Mouse (Mus musculus) liver, embryonic 14.5 days (tissue): Measurements from ENCODE around the gene Appl2. TPM values are rescaled to one million over a fixed set of nuclear protein-coding genes. Genes with fewer than 3 reads are reported as not detected.

Experiments
- ATAC-seq: fragments of 200-750 bp; cut with Nextera tagmentation; 2 replicates; pipeline ENCODE4 v1.8.0; 2017; ENCODE audit warnings: moderate number of reproducible peaks, mild to moderate bottlenecking, moderate library complexity; ENCODE audit not compliant: insufficient read depth
- DNase-seq, 3 experiments: peaks; one replicate each; pipeline ENCODE4 v3.0.0-alpha.2; 2012 to 2013; ENCODE audit warnings: low read depth in 3 of 3, low spot score in 3 of 3
- H3K27ac ChIP-seq: fragments of 300-500 bp; sonication (generic); 2 replicates; pipeline ENCODE4 v1.5.1; 2014; ENCODE audit warnings: moderate library complexity, mild to moderate bottlenecking, control low read depth, inconsistent platforms
- H3K27me3 ChIP-seq: fragments of 300-500 bp; sonication (generic); 2 replicates; pipeline ENCODE4 v1.6.1; 2014; ENCODE audit warnings: mild to moderate bottlenecking, low read length, moderate library complexity; ENCODE audit not compliant: control insufficient read depth, insufficient read depth
- H3K36me3 ChIP-seq: fragments of 300-500 bp; sonication (generic); replicated peaks from 2 replicates; pipeline ENCODE4 v1.6.1; 2014; ENCODE audit warnings: low read depth; ENCODE audit not compliant: control insufficient read depth, insufficient read depth
- H3K4me1 ChIP-seq, 2 experiments: fragments of 200-500 bp in 1 of 2; fragments of 300-500 bp in 1 of 2; sonication (generic) in 1 of 2; replicated peaks; 2 replicates each; pipeline ENCODE4 v1.6.1; 2012 to 2014; ENCODE audit warnings: antibody characterized with exemption in 1 of 2, inconsistent platforms in 1 of 2, low read length in 1 of 2; ENCODE audit not compliant: control insufficient read depth in 2 of 2, insufficient read depth in 2 of 2
- H3K4me2 ChIP-seq: fragments of 300-500 bp; sonication (generic); 2 replicates; pipeline ENCODE4 v1.6.1; 2014; ENCODE audit warnings: low read depth, mild to moderate bottlenecking, control low read depth, moderate library complexity
- H3K4me3 ChIP-seq, 2 experiments: fragments of 200-500 bp in 1 of 2; fragments of 300-500 bp in 1 of 2; sonication (generic) in 1 of 2; 2 replicates each; pipeline ENCODE4 v1.5.1; 2012 to 2014; ENCODE audit warnings: low read depth in 2 of 2, low read length in 2 of 2, mild to moderate bottlenecking in 2 of 2, control low read depth in 1 of 2, inconsistent platforms in 1 of 2, moderate library complexity in 1 of 2; ENCODE audit not compliant: insufficient read depth in 1 of 2
- H3K9ac ChIP-seq: fragments of 300-500 bp; sonication (generic); replicated peaks from 2 replicates; pipeline ENCODE4 v1.6.1; 2014; ENCODE audit warnings: mild to moderate bottlenecking, control low read depth, moderate library complexity
- H3K9me3 ChIP-seq: fragments of 300-500 bp; sonication (generic); 2 replicates; pipeline ENCODE4 v1.6.1; 2016; ENCODE audit warnings: low read length, mixed read lengths; ENCODE audit not compliant: control insufficient read depth
- CTCF ChIP-seq: IDR thresholded peaks from 2 replicates; pipeline ENCODE4 v1.5.1; 2016; ENCODE audit warnings: antibody characterized with exemption, low read depth, control low read depth
- EP300 ChIP-seq: IDR thresholded peaks from 2 replicates; pipeline ENCODE4 v1.6.1; 2016; ENCODE audit warnings: antibody characterized with exemption, low read depth
- WGBS: fragments of 180-500 bp; shearing (Covaris S2); extraction: QIAGEN DNeasy Blood & Tissue Kit; methylation state at CpG from one replicate; pipeline ENCODE4 v1.1.7; 2014; ENCODE audit not compliant: insufficient replicate concordance; 5-methylcytosine and 5-hydroxymethylcytosine counted together
- polyA plus RNA-seq, 2 experiments: library from polyadenylated mRNA; depleted of rRNA in 1 of 2; stranded (reverse) in 1 of 2; unstranded in 1 of 2; fragments of >200 nt; fragmentation: Nextera tagmentation in 1 of 2; extraction: Ambion mirVana in 1 of 2; gene quantifications; 2 replicates each; pipeline versions ENCODE4 v1.2.1 to v1.2.3; 2012 to 2014

Appl2 gene
- polyA plus RNA-seq, 2 experiments = 5.4 to 6.9 TPM

DNA sequence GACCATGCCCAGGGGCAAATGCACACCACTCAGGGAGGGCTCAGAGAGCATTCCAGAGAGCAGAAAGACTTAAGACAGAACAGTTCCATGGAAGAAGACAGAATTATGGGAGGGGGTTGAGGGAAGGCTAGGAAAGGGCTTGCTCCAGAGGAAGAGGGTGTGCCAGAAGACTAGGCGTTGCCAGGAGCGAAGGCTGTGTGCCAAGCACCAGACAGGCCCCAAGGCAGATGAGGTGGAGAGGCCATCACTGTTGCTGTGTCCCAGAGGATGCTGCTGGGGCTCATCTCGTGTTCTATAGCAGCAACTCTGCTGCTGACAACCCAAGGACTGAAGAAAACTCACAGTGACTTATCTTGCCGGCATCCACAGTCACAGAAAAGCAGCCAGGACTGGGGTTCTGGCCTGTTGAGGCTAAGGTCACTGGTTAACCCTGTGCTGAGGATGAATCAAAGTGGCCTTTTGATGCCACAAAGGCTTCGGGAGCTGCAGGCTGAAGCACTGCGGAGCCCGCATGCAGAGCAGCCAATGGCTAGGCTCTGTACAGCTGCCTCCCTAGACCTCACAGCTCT, 15.6 kb downstream of the Appl2 start:
- DNase-seq (no peak), ATAC-seq (no peak)
- no peak overlapping the region for H3K27ac ChIP-seq
- H3K4me2 ChIP-seq = no peak overlapping the region
- H3K4me1 ChIP-seq = peaks cover 0 to 14% of the 10 kb centered on the region in 2 experiments; a peak in 2 of 4 replicates
- H3K27me3 ChIP-seq = no peaks in the 10 kb centered on the region
- no peaks in the 10 kb centered on the region for H3K9me3 ChIP-seq
- no peak overlapping the region for H3K9ac ChIP-seq
- no peak for TF ChIP-seq CTCF
- TF ChIP-seq EP300 = no peak
- no peak overlapping the region for H3K4me3 ChIP-seq
- WGBS = 67% methylated on average over 7 of the region's 7 CpGs
- H3K36me3 ChIP-seq = no peaks in the 10 kb centered on the region

- no peak for ATAC-seq
- Histone ChIP-seq H3K4me3 (no peak overlapping the region), H3K27me3 (no peaks in the 10 kb centered on the region), H3K9me3 (no peaks in the 10 kb centered on the region), H3K9ac (no peak overlapping the region), H3K36me3 (no peaks in the 10 kb centered on the region), H3K27ac (no peak overlapping the region), H3K4me2 (no peak overlapping the region), H3K4me1 (peaks cover 0 to 14% of the 10 kb centered on the region in 2 experiments; a peak in 2 of 4 replicates)
- 50% methylated on average over 10 of the region's 10 CpGs for WGBS
- no peak for DNase-seq
- TF ChIP-seq EP300 (no peak), CTCF (no peak)
Measured at GRCm38 (mm10) chr10:83631775-83632174, 16.8 kb downstream of the Appl2 start.

DNA sequence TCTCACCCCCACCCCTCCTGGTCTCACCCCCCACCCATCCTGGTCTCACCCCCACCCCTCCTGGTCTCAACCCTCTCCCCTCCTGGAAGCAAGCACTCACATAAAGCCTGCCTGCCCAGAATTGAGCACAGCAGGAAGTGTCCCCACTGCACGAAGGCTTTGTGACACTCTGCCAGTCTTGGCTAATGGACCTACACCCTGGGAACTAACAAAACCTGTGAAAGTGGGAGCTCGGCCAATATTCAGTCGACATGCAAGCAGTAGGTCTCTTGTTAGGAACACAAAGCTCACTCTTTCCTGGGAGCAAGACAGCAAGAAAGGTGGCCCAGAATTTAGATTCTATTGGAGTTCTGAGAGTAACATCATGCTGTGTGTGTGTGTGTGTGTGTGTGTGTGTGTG, 17.6 kb downstream of the Appl2 start:
- Histone ChIP-seq H3K9ac (no peak overlapping the region), H3K9me3 (no peaks in the 10 kb centered on the region), H3K4me1 (peaks cover 0 to 13% of the 10 kb centered on the region in 2 experiments; a peak in 2 of 4 replicates), H3K4me3 (no peak overlapping the region), H3K27ac (no peak overlapping the region), H3K36me3 (no peaks in the 10 kb centered on the region), H3K27me3 (no peaks in the 10 kb centered on the region), H3K4me2 (no peak overlapping the region)
- WGBS = 50% methylated on average over 3 of the region's 3 CpGs
- ATAC-seq = no peak
- DNase-seq = no peak
- TF ChIP-seq CTCF = no peak
- TF ChIP-seq EP300 = no peak

DNA sequence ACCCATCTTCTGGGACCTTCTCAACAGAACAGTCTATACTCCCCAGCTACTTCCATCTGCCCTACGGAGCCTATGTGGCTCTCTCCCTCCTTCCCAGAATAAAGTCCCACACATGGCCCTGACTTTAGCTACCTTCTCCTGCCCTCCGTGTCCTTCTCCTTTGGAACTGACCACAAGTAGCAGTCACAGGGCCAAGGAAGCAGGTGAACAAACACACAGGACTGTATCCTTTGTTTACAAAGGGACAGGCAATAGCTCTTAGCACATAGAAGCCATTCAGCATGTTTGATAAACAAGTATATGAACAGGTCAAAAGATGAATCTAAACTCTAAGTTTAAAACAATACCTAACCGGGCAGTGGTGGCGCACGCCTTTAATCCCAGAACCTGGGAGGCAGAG, 18.7 kb downstream of the Appl2 start:
- no peaks in the 10 kb centered on the region for H3K9me3 ChIP-seq
- no peak overlapping the region for H3K9ac ChIP-seq
- H3K4me2 ChIP-seq = no peak overlapping the region
- ATAC-seq = no peak
- TF ChIP-seq EP300 (no peak), CTCF (no peak)
- no peak overlapping the region for H3K4me3 ChIP-seq
- H3K4me1 ChIP-seq = peaks cover 0 to 6% of the 10 kb centered on the region in 2 experiments; a peak in 2 of 4 replicates
- no peaks in the 10 kb centered on the region for H3K27me3 ChIP-seq
- WGBS = 62% methylated on average over 5 of the region's 5 CpGs
- H3K27ac ChIP-seq = no peak overlapping the region
- DNase-seq = no peak
- H3K36me3 ChIP-seq = no peaks in the 10 kb centered on the region

- H3K27me3 ChIP-seq = no peaks in the 10 kb centered on the region
- H3K4me1 ChIP-seq = 0 out of 4 replicates have a peak, but pooled peaks cover 0 to under 1% of the 10 kb centered on the region in 2 experiments
- H3K9ac ChIP-seq = no peak overlapping the region
- 63% methylated on average over 12 of the region's 12 CpGs for WGBS
- no peak overlapping the region for H3K4me3 ChIP-seq
- no peak for TF ChIP-seq CTCF
- no peak for TF ChIP-seq EP300
- no peak for ATAC-seq
- H3K27ac ChIP-seq = no peak overlapping the region
- no peak overlapping the region for H3K4me2 ChIP-seq
- no peaks in the 10 kb centered on the region for H3K9me3 ChIP-seq
- DNase-seq = no peak
- H3K36me3 ChIP-seq = no peaks in the 10 kb centered on the region
Measured at GRCm38 (mm10) chr10:83629190-83629781, 19.3 kb downstream of the Appl2 start.
